Mouse (Mus musculus) CH12.LX (cell line): ENCODE data around the gene Gm45716.

ENCODE experiments used
- CTCF ChIP-seq, 2 experiments: IDR thresholded peaks in 1 of 2; conservative IDR thresholded peaks in 1 of 2; 2 replicates each; pipeline ENCODE4 v1.5.1; 2011 to 2012; ENCODE audit warnings: low read depth in 2 of 2, low read length in 2 of 2, improper control_type of control experiment in 1 of 2, inconsistent platforms in 1 of 2, mild to moderate bottlenecking in 1 of 2, moderate library complexity in 1 of 2
- ELF1 ChIP-seq: IDR thresholded peaks from 2 replicates; pipeline ENCODE4 v1.6.1; 2014; ENCODE audit warnings: low read depth, mild to moderate bottlenecking, inconsistent platforms, low read length, improper control_type of control experiment
- HCFC1 ChIP-seq: IDR thresholded peaks from 2 replicates; pipeline ENCODE4 v1.6.1; 2012; ENCODE audit warnings: low read depth, mild to moderate bottlenecking, inconsistent platforms, low read length, improper control_type of control experiment
- MYC ChIP-seq: IDR thresholded peaks from 2 replicates; pipeline ENCODE4 v1.6.1; 2011; ENCODE audit warnings: low read depth, mild to moderate bottlenecking, improper control_type of control experiment, low read length
- POLR2AphosphoS2 ChIP-seq: IDR thresholded peaks from 2 replicates; pipeline ENCODE4 v1.6.1; 2011; ENCODE audit warnings: low read depth, low read length, improper control_type of control experiment
- TCF12 ChIP-seq: IDR thresholded peaks from 2 replicates; pipeline ENCODE4 v1.6.1; 2014; ENCODE audit warnings: low read depth, mild to moderate bottlenecking, inconsistent platforms, low read length, improper control_type of control experiment

GRCm38 (mm10) chr11:90175634-90176300 is 11.7 kb upstream of the Gm45716 start:
- TF ChIP-seq MYC = no peak
- TF ChIP-seq HCFC1 = no peak
- no peak for TF ChIP-seq CTCF (conservative IDR thresholded peaks at IDR 0.05 in 1 of 2, IDR thresholded peaks at IDR 0.05 in 1 of 2; ENCODE audit: low read depth in 2 of 2, low read length in 2 of 2)
- no peak for TF ChIP-seq POLR2AphosphoS2
- no peak for TF ChIP-seq ELF1
- TF ChIP-seq TCF12 = no peak
